Mouse (Mus musculus) intestine, embryonic 16.5 days (tissue): ENCODE measurements around the gene Scd2. TPM values are rescaled to one million over a fixed set of nuclear protein-coding genes. Genes with fewer than 3 reads are reported as not detected.
A peak's percentile ranks its signal among the peaks of the same experiment; 100 is the strongest.
"Not testable (repeated sequence)": the region's sequence is repeated elsewhere in the genome, so short reads cannot be mapped to it uniquely, and the experiment has no call there.

Experiments used
- ATAC-seq: fragments of 200-750 bp; cut with Nextera tagmentation; 2 replicates; pipeline ENCODE4 v1.8.0; 2017; ENCODE audit warnings: moderate TSS enrichment, moderate library complexity
- H3K27ac ChIP-seq: fragments of 300-500 bp; sonication (generic); 2 replicates; pipeline ENCODE4 v1.5.1; 2014; ENCODE audit warnings: mild to moderate bottlenecking, low read length
- H3K27me3 ChIP-seq: fragments of 300-500 bp; sonication (generic); replicated peaks from 2 replicates; pipeline ENCODE4 v1.6.1; 2014; ENCODE audit warnings: low read length, control low read depth, mixed read lengths; ENCODE audit not compliant: control insufficient read depth, insufficient read depth
- H3K36me3 ChIP-seq: fragments of 300-500 bp; sonication (generic); 2 replicates; pipeline ENCODE4 v1.6.1; 2014; ENCODE audit warnings: low read length, control low read depth; ENCODE audit not compliant: control insufficient read depth, insufficient read depth
- H3K4me1 ChIP-seq: fragments of 300-500 bp; sonication (generic); 2 replicates; pipeline ENCODE4 v1.6.1; 2014; ENCODE audit warnings: low read length, control low read depth, mixed read lengths; ENCODE audit not compliant: control insufficient read depth, insufficient read depth
- H3K4me2 ChIP-seq: fragments of 300-500 bp; sonication (generic); 2 replicates; pipeline ENCODE4 v1.6.1; 2014; ENCODE audit warnings: low read depth, low read length, control low read depth
- H3K4me3 ChIP-seq: fragments of 300-500 bp; sonication (generic); 2 replicates; pipeline ENCODE4 v1.5.1; 2014; ENCODE audit warnings: mild to moderate bottlenecking, low read length
- H3K9ac ChIP-seq: fragments of 300-500 bp; sonication (generic); 2 replicates; pipeline ENCODE4 v1.6.1; 2014; ENCODE audit warnings: low read depth, low read length
- H3K9me3 ChIP-seq: fragments of 300-500 bp; sonication (generic); 2 replicates; pipeline ENCODE4 v1.6.1; 2016; ENCODE audit warnings: low read length, control low read depth; ENCODE audit not compliant: control insufficient read depth
- WGBS: fragments of 180-500 bp; shearing (Covaris S2); extraction: QIAGEN DNeasy Blood & Tissue Kit; methylation state at CpG from one replicate; pipeline ENCODE4 v1.1.7; 2014; 5-methylcytosine and 5-hydroxymethylcytosine counted together
- polyA plus RNA-seq: library from polyadenylated mRNA; unstranded; fragments of >200 nt; fragmentation: Nextera tagmentation; extraction: Ambion mirVana; gene quantifications from 2 replicates; pipeline ENCODE4 v1.2.1, GENCODE M21; 2015

Gene Scd2
- polyA plus RNA-seq, 1 experiment from 2014 or later: 452 TPM

- Histone ChIP-seq H3K9ac (no peak overlapping the region), H3K4me3 (no peak overlapping the region), H3K27ac (no peak overlapping the region), H3K36me3 (peaks cover 27% of the 10 kb centered on the region), H3K4me1 (peaks cover 19% of the 10 kb centered on the region), H3K27me3 (no peaks in the 10 kb centered on the region), H3K9me3 (no peaks in the 10 kb centered on the region), H3K4me2 (no peak overlapping the region)
- ATAC-seq: no peak
- WGBS: 80% methylated on average over 7 of the region's 7 CpGs
These were observed 12.7 kb downstream of the Scd2 start for GRCm38 (mm10) chr19:44306171-44306570.

DNA sequence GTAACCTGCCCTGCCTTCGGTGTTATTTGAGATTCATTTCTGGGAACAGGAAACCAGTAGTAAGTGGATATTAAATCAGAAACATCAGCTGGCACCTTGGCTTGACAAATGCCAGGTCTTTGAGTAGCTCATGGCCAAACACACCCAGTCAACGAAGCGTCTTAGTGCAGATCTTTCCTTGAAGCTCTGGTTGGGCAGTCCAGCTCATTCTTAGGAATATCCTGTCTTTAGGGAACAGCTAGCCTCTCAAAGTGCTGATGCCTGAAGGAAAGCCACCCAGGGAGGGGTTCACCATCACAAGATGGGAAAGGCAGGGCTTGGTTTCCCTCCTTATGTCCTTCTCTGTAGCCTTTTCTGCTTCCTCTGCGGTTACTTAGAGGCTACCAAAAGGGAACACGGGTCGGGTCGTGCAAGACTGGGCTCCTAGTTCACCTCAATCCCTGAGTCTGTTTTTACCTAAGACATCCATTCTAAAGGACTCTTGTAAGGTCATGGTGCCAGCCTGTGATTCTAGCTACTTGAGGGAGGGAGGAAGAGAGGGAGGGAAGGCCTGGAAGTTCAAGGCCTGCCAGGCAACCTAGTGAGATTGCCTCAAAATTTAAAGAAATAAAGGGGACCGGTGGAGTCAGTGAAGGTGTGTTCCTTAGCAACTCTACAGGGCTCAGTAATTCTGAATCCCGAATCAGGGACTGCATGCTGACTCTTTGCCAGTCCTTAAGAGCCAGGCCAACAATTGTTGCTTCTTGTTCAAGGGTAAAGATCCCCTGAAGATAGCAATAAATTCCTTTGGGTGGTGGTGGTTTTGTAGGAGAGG, 13.8 kb downstream of the Scd2 start:
- Histone ChIP-seq H3K36me3 (peaks cover 23% of the 10 kb centered on the region), H3K4me2 (no peak overlapping the region), H3K27me3 (no peaks in the 10 kb centered on the region), H3K9me3 (no peaks in the 10 kb centered on the region), H3K4me3 (no peak overlapping the region), H3K4me1 (peaks cover 15% of the 10 kb centered on the region), H3K9ac (no peak overlapping the region), H3K27ac (peak overlapping the region; percentile 24; the same call in 1 of the 2 replicates)
- no peak for ATAC-seq
- WGBS: 80% methylated on average over 9 of the region's 9 CpGs

GRCm38 (mm10) chr19:44307915-44308470, 14.5 kb downstream of the Scd2 start:
- no peak for ATAC-seq
- WGBS: 74% methylated on average over 6 of the region's 6 CpGs
- peaks cover 8% of the 10 kb centered on the region for H3K4me1 ChIP-seq
- H3K9ac ChIP-seq: no peak overlapping the region
- H3K4me2 ChIP-seq: no peak overlapping the region
- H3K36me3 ChIP-seq: peaks cover 18% of the 10 kb centered on the region
- no peaks in the 10 kb centered on the region for H3K9me3 ChIP-seq
- no peaks in the 10 kb centered on the region for H3K27me3 ChIP-seq
- no peak overlapping the region for H3K4me3 ChIP-seq
- no peak overlapping the region for H3K27ac ChIP-seq

GRCm38 (mm10) chr19:44308611-44309246, 15.3 kb downstream of the Scd2 start:
- no peaks in the 10 kb centered on the region for H3K9me3 ChIP-seq
- no peak overlapping the region for H3K4me2 ChIP-seq
- ATAC-seq: no peak
- H3K27me3 ChIP-seq: no peaks in the 10 kb centered on the region
- no peak overlapping the region for H3K4me3 ChIP-seq
- no peak overlapping the region for H3K9ac ChIP-seq
- peaks cover 16% of the 10 kb centered on the region for H3K36me3 ChIP-seq
- 0 out of 2 replicates have a peak, but pooled peaks cover 3% of the 10 kb centered on the region for H3K4me1 ChIP-seq
- WGBS: 74% methylated on average over 8 of the region's 8 CpGs
- H3K27ac ChIP-seq: 0 out of 2 replicates have a peak overlapping the region, but pooled peaks have one; percentile 17

GRCm38 (mm10) chr19:44309351-44310154, 16.1 kb downstream of the Scd2 start:
- H3K27ac ChIP-seq: no peak overlapping the region
- H3K4me2 ChIP-seq: no peak overlapping the region
- H3K9ac ChIP-seq: no peak overlapping the region
- H3K4me1 ChIP-seq: peaks cover 7% of the 10 kb centered on the region; the same call in 1 of the 2 replicates
- no peaks in the 10 kb centered on the region for H3K9me3 ChIP-seq
- H3K27me3 ChIP-seq: no peaks in the 10 kb centered on the region
- no peak overlapping the region for H3K4me3 ChIP-seq
- WGBS: 82% methylated on average over 12 of the region's 12 CpGs
- H3K36me3 ChIP-seq: peaks cover 11% of the 10 kb centered on the region
- no peak for ATAC-seq

DNA sequence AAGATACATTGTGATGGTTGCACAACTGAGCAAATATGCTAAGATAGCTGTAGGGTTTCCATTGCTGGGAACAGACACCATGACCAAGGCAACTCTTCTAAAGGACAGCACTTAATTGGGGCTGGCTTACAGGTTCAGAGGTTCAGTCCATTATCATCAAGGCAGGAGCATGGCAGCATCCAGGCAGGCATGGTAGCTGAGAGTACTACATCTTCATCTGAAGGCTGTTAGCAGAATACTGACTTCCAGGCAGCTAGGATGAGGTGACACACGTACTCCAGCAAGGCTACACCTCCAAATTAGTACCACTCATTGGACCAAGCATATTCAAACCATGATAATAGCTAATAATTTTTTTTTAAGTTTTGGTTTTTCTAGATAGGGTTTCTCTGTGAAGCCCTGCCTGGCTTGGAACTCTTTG, 16.7 kb downstream of the Scd2 start:
- not testable (repeated sequence) for H3K4me3 ChIP-seq, H3K9me3 ChIP-seq, H3K4me2 ChIP-seq, ATAC-seq, H3K27me3 ChIP-seq, H3K9ac ChIP-seq, H3K27ac ChIP-seq
- peaks cover 10% of the 10 kb centered on the region for H3K36me3 ChIP-seq
- WGBS: 74% methylated on average over 1 of the region's 1 CpGs
- peaks cover 13% of the 10 kb centered on the region for H3K4me1 ChIP-seq

- H3K4me3 ChIP-seq: no peak overlapping the region
- no peak for ATAC-seq
- 47% methylated on average over 5 of the region's 5 CpGs for WGBS
- peaks cover 14% of the 10 kb centered on the region for H3K4me1 ChIP-seq
- H3K4me2 ChIP-seq: no peak overlapping the region
- H3K36me3 ChIP-seq: peaks cover 6% of the 10 kb centered on the region; the same call in 1 of the 2 replicates
- H3K27ac ChIP-seq: no peak overlapping the region
- no peaks in the 10 kb centered on the region for H3K9me3 ChIP-seq
- H3K9ac ChIP-seq: no peak overlapping the region
- H3K27me3 ChIP-seq: no peaks in the 10 kb centered on the region
These were observed 17.3 kb downstream of the Scd2 start for GRCm38 (mm10) chr19:44310814-44311213.

DNA sequence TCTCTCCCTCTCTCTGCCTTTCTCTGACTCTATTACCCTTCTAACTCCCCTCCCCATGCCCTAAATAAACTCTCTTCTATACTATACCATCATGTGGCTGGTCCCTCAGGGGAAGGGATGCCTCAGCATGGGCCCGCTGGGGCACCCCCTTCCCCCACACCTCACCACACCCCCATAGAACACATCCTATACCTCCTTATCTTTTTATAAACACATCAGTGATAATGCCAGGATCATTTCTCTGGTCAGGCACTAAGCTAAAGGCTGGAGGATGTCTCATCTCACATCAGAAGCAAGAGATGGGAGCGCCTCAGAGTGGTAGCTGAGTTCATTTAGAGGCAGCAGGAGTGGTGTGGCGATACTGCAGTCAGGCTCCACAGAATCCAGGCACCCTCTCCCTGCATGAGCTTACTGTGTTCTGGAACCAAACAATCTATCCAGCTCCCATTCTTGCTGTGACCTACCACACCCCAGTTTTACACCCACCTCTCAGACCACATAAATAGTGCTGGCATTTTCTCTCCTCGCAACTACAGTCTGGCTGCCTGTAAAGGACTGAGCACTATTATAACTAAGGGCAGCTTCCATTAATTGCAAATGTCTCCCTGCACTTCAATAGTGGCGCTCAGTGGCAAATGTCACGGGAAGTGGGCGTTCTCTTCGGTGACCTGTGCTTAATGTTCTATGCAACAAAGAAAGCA, 18.0 kb downstream of the Scd2 start:
- Histone ChIP-seq H3K9ac (no peak overlapping the region), H3K27ac (no peak overlapping the region), H3K27me3 (no peaks in the 10 kb centered on the region), H3K4me1 (peaks cover 14% of the 10 kb centered on the region), H3K36me3 (peaks cover under 1% of the 10 kb centered on the region; the same call in 1 of the 2 replicates), H3K4me3 (no peak overlapping the region), H3K9me3 (no peaks in the 10 kb centered on the region), H3K4me2 (no peak overlapping the region)
- no peak for ATAC-seq
- 65% methylated on average over 8 of the region's 8 CpGs for WGBS
